Mouse (Mus musculus) spleen, postnatal 36 days (tissue): ENCODE measurements around the gene Prss33.

Source experiments
- DNase-seq, 2 experiments: peaks; one replicate each; pipeline ENCODE4 v3.0.0; 2022; ENCODE audit warnings: low spot score in 2 of 2, mixed read lengths in 1 of 2

Prss33 gene

DNA sequence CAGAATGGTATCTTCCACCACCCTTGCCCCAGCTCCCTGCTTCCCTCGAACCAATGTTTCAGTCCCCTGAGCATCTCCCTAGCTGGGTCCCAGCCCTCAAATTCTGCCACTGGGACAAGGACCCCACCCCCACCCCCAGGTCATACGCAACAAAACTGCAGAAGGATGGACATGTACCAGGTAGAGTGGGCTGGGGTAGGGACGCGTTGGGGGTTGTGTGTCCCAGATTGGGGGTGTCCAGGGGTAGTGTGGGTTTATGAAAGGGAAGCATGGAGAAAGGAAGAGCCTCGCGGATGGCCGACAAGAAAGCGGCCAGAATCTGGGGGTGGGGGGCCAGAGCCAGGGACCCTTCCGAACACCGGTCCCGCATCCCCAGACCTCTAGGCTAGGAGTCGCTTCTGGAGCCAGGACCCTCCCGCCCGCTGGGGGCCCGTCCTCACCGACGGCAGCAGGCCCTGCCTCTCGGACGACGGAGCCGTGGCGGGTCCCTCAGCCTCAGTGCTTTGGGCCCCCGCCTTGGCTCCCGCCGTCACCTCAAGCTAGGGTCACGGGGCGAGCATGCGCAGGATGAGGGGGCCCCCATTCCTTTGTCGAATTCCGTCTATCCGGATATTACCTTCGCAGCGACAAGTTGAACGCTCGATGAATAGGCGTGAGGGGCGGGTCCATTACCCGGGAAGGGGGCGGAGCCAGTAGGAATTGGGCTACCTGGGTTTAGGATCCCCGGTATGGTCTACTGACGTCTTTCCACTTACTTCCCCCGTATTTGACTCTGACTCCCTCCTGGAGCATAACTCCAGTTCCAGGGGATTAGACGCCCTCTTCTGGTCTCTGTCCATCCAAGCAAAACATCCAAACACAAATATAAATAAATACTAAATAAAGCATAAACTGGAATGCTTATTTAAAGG lies 50.0 kb downstream of the Prss33 start, which contains the start of gene Flywch2:
TSS of gene Flywch2 (minus strand) at position 521 of the 911 bp plus-strand sequence.
- DNase-seq: peak; percentile 44 to 61

DNA sequence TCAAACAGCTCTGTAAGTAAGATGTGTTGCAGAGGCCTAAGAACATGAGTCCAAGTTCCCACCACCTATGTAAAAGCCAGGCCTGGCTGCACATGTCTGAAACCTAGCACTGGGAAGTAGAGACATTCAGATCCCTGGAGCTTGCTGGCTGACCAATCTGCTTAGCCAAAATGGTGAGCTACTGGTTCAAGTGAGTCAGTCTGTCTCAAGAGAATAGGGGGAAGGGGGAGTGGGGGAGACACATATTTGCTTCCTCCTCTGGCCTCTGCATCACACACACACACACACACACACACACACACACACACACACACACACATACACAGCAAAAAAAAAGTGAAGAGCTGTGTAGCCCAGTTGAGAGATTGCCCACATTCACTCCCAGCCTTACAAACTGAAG lies 52.5 kb downstream of the Prss33 start:
- DNase-seq: no peak
